Mouse (Mus musculus) megakaryocyte, embryonic 14.5 days (primary cell): ENCODE measurements around the gene Lama5.

Source experiments
- FLI1 ChIP-seq: IDR thresholded peaks from 2 replicates; pipeline ENCODE4 v1.6.1; 2012; ENCODE audit warnings: low read length, inconsistent platforms, mixed read lengths
- GATA1 ChIP-seq: IDR thresholded peaks from 3 replicates; pipeline ENCODE4 v1.6.1; 2012; ENCODE audit warnings: mixed read lengths, low read length, inconsistent platforms, borderline replicate concordance

DNA sequence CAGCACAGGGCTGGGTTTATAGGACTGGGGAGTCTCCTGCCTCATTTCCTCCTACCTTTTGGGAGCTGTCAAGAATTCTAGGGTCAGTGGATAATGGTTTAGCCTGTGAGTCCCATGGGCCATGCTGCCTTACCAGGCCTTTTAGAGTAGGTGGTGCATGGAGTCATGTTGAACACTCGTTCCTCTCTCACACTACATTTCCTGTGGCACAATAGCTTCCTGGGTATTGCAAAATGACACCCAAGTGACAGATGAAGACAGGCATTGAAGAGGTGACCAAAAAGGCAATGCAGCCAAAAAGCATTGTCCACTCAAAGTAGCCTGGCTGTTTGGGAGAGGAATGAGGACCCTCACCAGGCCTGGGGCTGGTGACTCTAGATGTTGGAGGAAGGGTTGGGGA, 98.0 kb downstream of the Lama5 start:
- no peak for TF ChIP-seq FLI1
- TF ChIP-seq GATA1, result no peak
